10 mouse cellular contexts compared by ENCODE assay signal in the genomic region with DNA sequence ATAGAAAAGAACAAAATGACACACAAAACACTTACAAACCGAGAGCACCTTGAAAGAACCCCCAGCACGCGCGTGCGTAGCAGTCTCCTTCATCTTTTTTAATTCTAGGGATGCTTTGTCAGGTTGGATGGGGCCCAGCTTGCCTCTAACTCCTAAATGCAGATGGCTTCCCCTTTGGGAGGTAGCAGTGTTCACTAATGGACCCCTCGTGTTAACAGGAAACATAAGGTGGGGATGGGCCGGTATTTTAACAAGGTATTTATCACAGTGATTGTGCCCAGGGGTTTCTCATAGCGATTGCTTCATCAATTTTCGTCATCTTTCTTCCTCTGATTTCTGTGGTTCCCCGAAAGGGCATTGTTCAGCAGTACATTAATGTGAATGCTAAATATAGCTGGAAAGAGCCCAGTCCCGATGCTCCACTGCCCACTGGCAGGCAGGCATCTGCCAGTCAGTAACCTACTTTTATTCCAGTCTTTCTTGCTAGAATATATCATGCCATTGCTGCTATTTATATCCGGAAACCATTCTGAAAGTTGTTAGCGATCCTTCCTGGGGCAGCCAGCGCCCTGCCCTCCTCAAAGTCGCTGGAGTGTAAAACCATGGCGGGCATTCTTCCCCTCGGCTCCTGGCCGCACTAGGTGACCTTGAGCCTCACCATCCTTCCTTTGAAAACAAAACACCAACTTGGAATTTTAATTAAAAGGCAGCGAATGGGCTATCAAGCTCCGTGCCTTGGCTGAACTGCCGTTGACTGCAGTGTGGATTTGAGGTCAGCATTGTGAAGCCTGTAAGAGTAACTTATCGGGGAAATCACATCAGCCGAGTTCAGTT.
A peak's percentile ranks its signal among the peaks of the same experiment; 100 is the strongest.
DNase-seq lines count a peak whose midpoint lies in the region; ATAC-seq and TF ChIP-seq lines count a peak whose summit lies in the region.
"Had no signal": no experiment of that assay in that cellular context is flagged by ENCODE, and none has a peak within 500 bp of the region (broad histone marks: within the 10 kb centered on the region; RNA-seq: fewer than 3 reads in every experiment).

No protein-coding gene starts in this region.

- peak; percentile 48 for ATAC-seq in frontal cortex, adult (ENCODE audit: low TSS enrichment)
- ATAC-seq in hindbrain, embryonic 12.5 days (ENCODE audit: low FRiP score), result peak; percentile 46; the same call in 1 of the 2 replicates
- no peak for ATAC-seq in limb, embryonic 14.5 days (ENCODE audit: low FRiP score, low read depth)
- ATAC-seq in CD4-positive, CD25-positive, alpha-beta regulatory T cell, adult 4 months, result no peak
- ATAC-seq in stomach, postnatal 0 days (ENCODE audit: low FRiP score, low TSS enrichment), result no peak
- ATAC-seq: inflammation-experienced regulatory T-cells, adult 6 months had no signal

- no peak overlapping the region for H3K4me3 ChIP-seq in hindbrain, embryonic 12.5 days
- H3K4me3 ChIP-seq in limb, embryonic 14.5 days (replicated peaks; ENCODE audit: low read length), result no peak overlapping the region
- no peak overlapping the region for H3K4me3 ChIP-seq in stomach, postnatal 0 days (ENCODE audit: low read depth, low read length)

- peaks cover 12% of the 10 kb centered on the region; the same call in 1 of the 2 replicates for H3K4me1 ChIP-seq in hindbrain, embryonic 12.5 days
- H3K4me1 ChIP-seq in limb, embryonic 14.5 days (ENCODE audit: control insufficient read depth, insufficient read depth, low read length), result no peaks in the 10 kb centered on the region; the same call in none of the 2 replicates
- no peaks in the 10 kb centered on the region for H3K4me1 ChIP-seq in stomach, postnatal 0 days (replicated peaks; ENCODE audit: control insufficient read depth, insufficient read depth)

- TF ChIP-seq POLR2A in limb, embryonic 14.5 days (IDR thresholded peaks at IDR 0.05; ENCODE audit: borderline replicate concordance, extremely low read depth, insufficient read depth, insufficient read length), result no peak

- H3K9me3 ChIP-seq in hindbrain, embryonic 12.5 days (replicated peaks), result no peaks in the 10 kb centered on the region
- no peaks in the 10 kb centered on the region for H3K9me3 ChIP-seq in limb, embryonic 14.5 days (ENCODE audit: control insufficient read depth, low read length)
- H3K9me3 ChIP-seq in stomach, postnatal 0 days (ENCODE audit: control insufficient read depth, low read length), result no peaks in the 10 kb centered on the region

- TF ChIP-seq EP300 in stomach, postnatal 0 days (optimal IDR thresholded peaks at IDR 0.05), result no peak

- H3K36me3 ChIP-seq in hindbrain, embryonic 12.5 days, result no peaks in the 10 kb centered on the region
- no peaks in the 10 kb centered on the region for H3K36me3 ChIP-seq in limb, embryonic 14.5 days (ENCODE audit: control insufficient read depth, insufficient read depth, low read length)
- no peaks in the 10 kb centered on the region for H3K36me3 ChIP-seq in stomach, postnatal 0 days (ENCODE audit: control insufficient read depth, insufficient read depth, low read length)

- no peak overlapping the region for H3K9ac ChIP-seq in hindbrain, embryonic 12.5 days
- H3K9ac ChIP-seq in limb, embryonic 14.5 days (ENCODE audit: low read depth, low read length, severe bottlenecking), result no peak overlapping the region
- no peak overlapping the region for H3K9ac ChIP-seq in stomach, postnatal 0 days (ENCODE audit: low read length)

- WGBS in hindbrain, embryonic 12.5 days, result 64% methylated on average over 23 of the region's 23 CpGs
- WGBS in limb, embryonic 14.5 days, result 61% methylated on average over 23 of the region's 23 CpGs
- WGBS in stomach, postnatal 0 days, result 79% methylated on average over 23 of the region's 23 CpGs

- DNase-seq in frontal cortex, postnatal 14 days (ENCODE audit: low spot score in 2 of 2), result no peak
- DNase-seq in ZHBTc4 (ENCODE audit: low read depth, low spot score), result peak; percentile 65
- DNase-seq in limb, embryonic 14.5 days (ENCODE audit: low spot score), result no peak
- no peak for DNase-seq in lung, postnatal 36 days
- no peak for DNase-seq in stomach, postnatal 0 days (ENCODE audit: low spot score)
- DNase-seq: lung, postnatal 10 days had no signal

- peak overlapping the region; percentile 20 for H3K4me2 ChIP-seq in hindbrain, embryonic 12.5 days (replicated peaks)
- H3K4me2 ChIP-seq in limb, embryonic 14.5 days (replicated peaks; ENCODE audit: low read depth, low read length, severe bottlenecking), result peak overlapping the region; percentile 17; the same call in 1 of the 2 replicates
- no peak overlapping the region for H3K4me2 ChIP-seq in stomach, postnatal 0 days (replicated peaks; ENCODE audit: low read depth)

- H3K27me3 ChIP-seq in hindbrain, embryonic 12.5 days, result no peaks in the 10 kb centered on the region; the same call in 1 of the 2 replicates
- H3K27me3 ChIP-seq in limb, embryonic 14.5 days (ENCODE audit: control insufficient read depth, insufficient read depth, low read length), result no peaks in the 10 kb centered on the region
- H3K27me3 ChIP-seq in stomach, postnatal 0 days (ENCODE audit: control insufficient read depth, insufficient read depth, low read length), result no peaks in the 10 kb centered on the region

- no peak overlapping the region for H3K27ac ChIP-seq in hindbrain, embryonic 12.5 days
- H3K27ac ChIP-seq in limb, embryonic 14.5 days (replicated peaks; ENCODE audit: low read depth, low read length), result no peak overlapping the region
- H3K27ac ChIP-seq in stomach, postnatal 0 days (replicated peaks), result no peak overlapping the region

- TF ChIP-seq CTCF in stomach, postnatal 0 days (IDR thresholded peaks at IDR 0.05; ENCODE audit: low read depth), result no peak

Comparison
In these comparisons a context has a peak if more than half of its experiments do, and no peak if none do; other contexts are left out.
1. ATAC-seq: peak in frontal cortex, adult (single experiment) and hindbrain, embryonic 12.5 days (single experiment); none in limb, embryonic 14.5 days (single experiment), CD4-positive, CD25-positive, alpha-beta regulatory T cell, adult 4 months (single experiment) and stomach, postnatal 0 days (single experiment).